Mouse (Mus musculus) CD4-positive, CD25-positive, alpha-beta regulatory T cell, adult 4 months (primary cell): Measurements from ENCODE around the gene Babam2. TPM values are rescaled to one million over a fixed set of nuclear protein-coding genes. Genes with fewer than 3 reads are reported as not detected.

ENCODE experiments used
- ATAC-seq: one replicate; pipeline ENCODE4 v1.8.0; 2017
- polyA plus RNA-seq, 2 experiments: library from polyadenylated mRNA; unstranded; fragments of 100-300 nt; shearing (Covaris generic); gene quantifications; one replicate each; pipeline ENCODE4 v1.2.1; 2017

Gene Babam2
- polyA plus RNA-seq, 2 experiments from 2014 or later: 104 to 119 TPM

DNA sequence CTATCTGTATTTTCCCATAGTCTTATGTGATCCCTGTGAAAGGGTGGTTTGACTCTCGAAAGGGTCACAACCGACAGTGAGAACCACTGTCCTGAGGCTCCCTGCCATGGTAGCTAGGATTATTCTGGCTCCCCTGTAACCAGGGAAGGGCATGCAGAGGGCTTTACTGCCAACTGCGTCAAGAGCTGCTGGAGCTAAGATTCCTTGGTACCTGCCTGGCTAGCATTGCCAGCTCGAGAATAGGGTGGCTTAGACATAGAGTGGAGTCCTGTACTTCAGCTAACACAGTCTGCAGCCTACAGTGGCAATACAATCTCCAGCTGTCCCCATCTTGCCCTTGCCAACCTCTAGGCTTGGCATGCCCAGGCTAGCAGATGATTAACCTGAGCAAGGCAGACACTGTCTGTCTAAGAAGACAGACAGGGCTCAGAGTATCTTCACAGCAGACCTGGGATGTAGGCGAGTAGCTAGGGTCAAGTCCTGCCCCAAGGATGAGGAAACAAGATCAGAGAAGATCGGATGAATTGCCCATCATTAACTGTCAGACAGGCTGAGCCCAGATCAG is 389.1 kb downstream of the Babam2 start:
- no peak for ATAC-seq

DNA sequence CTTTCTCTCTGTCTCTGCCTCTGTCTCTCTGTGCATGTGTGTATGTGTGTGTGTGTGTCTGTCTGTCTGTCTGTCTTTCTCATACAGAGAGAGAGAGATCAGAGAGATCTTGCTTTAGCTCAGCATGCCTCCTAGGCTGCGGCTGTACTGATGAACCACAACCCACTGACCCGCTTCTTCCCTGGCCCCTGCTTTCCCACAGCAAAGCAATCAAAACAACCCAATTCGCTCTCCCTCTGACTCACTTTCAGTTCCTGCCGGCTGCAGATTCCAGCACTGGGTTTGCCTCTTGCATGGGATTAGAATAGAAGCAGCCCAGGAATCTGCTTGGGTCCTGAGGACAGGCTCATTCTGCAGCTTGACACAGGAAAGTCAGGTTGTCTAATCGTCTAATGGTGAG is 392.0 kb downstream of the Babam2 start:
- no peak for ATAC-seq

DNA sequence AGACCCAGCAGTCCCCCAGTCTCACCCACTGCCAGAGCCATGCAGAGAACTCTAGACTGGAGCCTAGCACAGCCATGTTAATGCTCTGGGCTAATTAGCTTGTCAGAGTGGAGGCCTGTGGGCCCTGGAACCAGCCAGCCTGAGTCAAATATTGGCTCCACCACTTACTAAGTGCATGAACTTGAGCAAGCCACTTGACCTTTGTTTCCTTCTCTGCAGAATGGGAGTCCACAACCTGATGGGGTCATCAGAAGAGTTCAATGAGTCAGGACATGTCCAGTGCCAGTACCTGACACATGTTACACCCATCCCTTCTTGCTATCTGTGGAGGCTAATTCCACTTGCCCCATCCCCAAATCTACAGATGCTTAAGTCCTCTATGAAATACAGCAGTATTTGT is 394.8 kb downstream of the Babam2 start:
- ATAC-seq: no peak

DNA sequence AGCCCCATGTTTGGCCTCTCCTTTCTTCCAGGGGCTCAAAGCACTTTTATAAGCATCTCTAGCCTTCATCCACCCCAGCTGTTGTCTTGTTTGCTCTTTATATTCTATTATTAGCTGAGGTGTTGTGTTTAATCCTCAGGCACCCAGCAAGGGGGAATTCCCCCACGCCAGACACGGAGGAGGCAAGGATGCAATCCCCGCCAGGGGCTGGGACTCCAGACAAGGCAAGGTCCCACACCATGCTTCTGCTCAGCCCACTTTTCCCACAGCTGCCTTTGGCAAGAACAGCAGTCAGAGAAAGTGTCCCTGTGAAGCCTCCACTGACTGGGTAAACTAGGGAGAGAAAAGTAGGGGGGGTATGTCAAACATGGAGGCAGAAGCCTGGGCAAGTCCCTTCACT is 401.2 kb downstream of the Babam2 start:
- ATAC-seq: no peak

GRCm38 (mm10) chr5:32102484-32102883 is 405.0 kb downstream of the Babam2 start:
- no peak for ATAC-seq

DNA sequence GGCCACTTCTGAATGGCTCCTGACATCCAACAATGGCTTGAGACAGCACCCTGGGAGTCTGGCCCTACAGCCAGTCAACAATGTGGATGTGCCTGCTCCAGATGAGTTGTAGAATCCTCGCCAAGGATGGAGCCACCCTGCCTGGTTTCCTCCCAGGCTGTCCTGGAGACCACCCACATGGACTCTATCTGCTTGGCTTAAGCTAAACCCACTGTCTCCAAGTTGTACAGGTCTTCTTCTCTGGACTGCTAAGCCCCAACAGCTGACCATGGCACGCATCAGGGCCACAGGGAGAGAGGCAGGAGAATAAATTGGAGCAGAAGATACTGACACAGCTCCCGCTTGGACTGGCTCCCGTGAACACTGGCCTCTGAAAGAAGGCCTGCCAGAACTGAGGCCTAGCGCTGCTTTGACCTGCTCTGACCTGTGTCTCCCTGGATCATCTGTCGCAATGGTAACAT is 405.5 kb downstream of the Babam2 start:
- no peak for ATAC-seq

DNA sequence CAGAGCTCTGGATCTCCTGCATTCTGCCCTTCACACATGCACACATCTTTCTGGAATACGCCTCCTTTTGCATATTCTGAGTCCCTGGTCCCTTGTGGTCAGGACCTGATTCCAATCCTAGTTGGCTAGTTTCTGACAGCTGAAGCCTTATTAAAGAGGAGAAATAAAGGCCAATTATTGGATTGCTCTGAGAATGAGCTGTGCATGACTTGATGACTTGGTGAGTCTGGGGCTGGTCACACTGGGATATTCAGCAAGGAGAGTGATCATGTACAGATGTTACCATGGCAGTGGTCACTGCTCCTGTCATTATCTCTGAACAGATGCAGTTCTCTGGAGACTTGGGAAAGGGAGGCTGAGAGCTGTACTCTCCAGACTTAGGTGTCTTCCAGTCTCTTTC is 406.1 kb downstream of the Babam2 start:
- no peak for ATAC-seq

DNA sequence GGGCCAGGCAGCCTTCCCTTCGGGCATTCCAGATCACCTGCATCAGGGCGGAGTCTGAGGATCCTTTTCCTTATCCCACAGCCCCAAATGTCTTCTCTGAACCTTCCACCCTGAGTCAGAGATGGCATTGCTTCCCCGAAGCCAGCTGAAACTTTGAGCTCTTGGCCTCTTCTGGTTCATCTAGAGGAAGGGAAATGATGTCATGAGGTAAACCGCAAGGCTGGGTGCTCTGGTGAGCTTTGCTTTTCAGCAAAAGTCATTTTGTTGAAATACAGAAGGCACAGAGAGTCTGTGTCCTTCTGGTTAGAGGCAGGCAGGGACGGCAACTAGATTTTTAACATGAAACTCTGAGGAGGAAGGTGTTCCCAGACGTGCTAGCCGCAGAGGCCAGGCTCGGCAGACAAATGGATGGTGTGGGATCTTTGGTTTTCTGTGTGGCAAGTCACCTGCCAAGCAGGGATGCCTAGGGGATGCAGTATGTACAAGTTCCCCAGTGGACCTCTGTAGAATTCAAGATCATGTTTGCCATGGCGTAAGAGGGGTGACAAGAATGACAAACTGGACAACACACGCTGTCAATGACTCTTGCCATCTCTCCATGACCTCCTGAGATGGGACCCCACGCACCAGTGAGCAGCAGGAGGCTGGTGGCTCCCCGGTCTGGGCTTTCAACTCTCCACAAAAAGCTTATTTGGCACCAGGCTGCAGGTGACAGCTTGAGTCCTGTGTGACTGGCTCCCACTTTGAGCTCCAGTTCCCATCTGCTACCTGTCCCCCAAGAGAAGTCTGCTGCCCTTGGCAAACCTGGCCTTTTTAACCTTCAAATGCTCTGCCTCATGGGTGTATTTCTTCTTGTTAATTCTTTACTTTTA is 406.9 kb downstream of the Babam2 start:
- peak; percentile 99 for ATAC-seq

DNA sequence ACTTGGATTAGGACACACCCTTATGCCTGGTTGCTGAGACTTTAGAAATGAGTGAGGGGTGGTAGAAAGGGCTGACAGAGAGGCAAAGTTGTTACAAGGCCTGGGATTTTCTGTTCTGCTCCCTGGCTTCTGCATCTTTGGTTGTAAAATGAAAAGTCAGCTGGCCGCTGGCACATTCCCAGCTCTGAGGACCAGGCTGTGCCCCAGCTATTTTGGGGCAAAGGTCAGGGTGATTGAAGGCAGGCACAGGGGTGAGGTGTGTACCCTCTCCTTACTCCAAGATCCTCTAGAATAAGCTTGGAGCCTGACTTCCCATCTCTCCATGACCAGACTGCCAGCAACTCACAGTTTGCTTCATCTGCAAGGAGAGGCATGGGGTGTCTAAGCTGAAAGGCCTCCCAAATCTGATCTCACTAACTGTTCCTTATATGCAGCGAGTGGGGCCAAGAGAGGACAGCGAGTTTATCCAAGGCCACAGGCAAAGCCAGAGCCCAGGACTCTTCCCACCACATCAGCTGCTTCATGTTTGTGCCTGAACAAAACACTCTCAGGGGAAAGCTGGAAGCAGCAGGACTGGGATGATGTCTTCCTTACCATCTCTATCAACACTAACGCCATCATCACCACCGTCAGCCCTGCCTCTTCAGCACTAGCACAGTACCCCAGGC is 409.1 kb downstream of the Babam2 start:
- ATAC-seq: no peak

- ATAC-seq: no peak
These were observed 413.2 kb downstream of the Babam2 start for GRCm38 (mm10) chr5:32110651-32111050.

DNA sequence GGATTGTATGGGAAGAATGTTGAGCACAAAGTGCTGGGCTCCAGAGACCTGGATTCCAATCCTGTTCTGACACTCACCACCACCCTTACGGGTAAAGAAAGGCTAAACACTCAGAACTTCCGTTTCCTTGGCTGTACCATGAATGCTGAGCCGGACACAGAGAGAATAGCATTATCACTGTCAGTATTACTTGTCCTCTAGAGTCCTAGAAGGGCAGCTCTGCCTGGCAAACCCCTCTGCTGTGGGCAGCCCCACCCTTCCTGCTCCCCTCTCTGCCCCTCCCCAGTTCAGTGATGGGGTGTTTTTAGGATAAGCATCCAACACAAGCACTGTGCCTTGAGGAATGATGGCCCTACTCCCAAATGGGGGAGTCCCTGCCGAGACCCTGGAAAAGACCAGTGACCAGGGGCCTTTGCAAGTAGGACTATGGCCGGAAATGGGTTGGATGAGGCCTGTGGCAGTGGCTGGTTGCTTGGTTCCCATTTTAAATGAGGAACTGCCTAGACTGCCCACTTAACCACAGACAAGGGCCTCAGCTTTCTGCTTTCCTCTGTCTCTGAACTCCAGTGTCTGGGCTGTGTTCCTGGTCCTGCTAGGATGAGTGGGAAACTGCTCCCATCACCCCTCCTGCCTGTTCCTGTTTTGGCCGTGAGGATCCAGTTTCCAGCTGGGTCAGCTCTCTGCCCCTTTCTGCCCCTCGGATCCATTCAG is 414.9 kb downstream of the Babam2 start:
- no peak for ATAC-seq

GRCm38 (mm10) chr5:32120901-32121376 is 423.5 kb downstream of the Babam2 start:
- ATAC-seq: no peak

DNA sequence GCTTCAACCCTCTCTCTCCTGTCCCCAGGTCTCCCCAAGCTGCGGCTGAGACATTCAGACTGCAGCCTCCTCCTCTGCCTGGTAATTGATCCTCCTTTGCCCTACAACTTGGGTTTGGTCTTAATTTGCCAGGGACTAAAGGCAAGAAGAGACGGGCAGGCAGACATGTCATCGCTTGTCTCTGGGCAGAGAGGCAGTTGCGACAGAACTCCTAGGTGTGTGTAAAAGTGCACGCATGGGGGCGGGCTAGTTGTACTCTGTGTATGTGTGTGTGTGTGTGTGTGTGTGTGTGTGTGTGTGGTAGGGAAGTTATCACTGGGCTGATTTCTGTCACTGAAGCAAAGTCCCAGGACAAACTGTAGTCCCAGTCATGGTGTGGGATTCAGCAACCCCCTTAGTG is 424.5 kb downstream of the Babam2 start:
- no peak for ATAC-seq

DNA sequence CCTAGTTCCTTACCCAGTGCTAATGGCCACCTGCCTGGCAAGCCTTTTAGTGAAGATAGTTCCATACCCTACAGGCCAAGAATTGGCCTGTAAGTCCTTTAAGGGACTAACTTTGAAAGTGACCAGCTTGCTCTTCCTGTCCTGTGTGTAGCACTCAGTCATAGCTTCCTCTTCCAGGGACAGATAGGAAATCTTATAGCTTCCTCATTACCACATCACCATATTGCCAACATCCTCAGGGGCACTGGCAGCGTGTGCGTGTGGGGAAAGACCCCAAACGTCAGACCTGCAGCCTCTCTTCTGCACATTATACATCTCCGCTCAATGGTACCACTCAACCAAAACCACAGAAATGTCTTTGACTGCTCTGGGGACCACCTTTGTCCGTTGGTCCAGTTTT is 424.9 kb downstream of the Babam2 start:
- no peak for ATAC-seq

GRCm38 (mm10) chr5:32124957-32125356 is 427.5 kb downstream of the Babam2 start:
- ATAC-seq: no peak

GRCm38 (mm10) chr5:32127226-32127625 is 429.7 kb downstream of the Babam2 start:
- no peak for ATAC-seq

DNA sequence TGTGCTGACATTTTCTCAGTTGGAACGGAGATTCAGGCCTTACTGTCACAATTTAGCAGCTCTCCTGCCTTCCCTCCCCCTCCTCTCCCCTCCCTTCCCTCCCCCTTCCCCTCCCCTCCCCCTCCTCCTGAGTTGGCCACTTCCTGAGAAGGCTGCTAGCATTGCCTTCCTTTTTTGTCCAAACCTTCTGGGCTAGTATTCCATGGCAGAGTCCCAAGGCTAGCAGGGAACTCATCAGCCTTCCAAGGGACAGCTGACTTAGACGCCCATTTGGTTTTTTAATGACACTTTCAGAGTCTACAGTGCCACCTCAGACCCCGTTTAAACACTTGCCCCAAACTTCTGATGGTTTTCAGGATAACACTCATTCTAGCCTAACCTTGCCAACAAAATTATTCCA is 430.4 kb downstream of the Babam2 start:
- no peak for ATAC-seq

GRCm38 (mm10) chr5:32132971-32133501 is 435.6 kb downstream of the Babam2 start:
- ATAC-seq: peak; percentile 10

DNA sequence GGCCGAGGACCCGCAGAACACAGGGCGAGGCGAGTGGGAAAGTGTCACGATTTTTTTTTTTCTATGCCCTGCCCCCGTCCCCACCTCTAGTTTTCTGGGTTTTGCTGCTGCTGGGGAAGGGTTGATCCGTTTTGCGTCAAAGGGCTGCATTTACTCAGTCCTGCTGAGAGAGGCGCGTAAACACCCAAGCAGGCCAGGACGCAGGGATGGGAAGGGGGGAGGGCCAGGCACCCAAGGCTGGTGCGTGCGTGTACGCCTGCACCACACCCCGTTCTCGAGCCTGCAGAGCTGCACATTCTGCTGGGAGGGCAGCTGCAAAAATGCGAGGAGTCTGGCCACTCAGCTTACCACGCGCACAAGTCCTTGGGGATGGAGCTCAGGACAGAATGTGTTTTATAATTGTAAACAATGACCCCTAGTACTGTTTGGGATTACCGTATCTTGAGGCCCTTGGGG is 436.1 kb downstream of the Babam2 start:
- peak; percentile 12 for ATAC-seq

- ATAC-seq: no peak
These were observed 436.7 kb downstream of the Babam2 start for GRCm38 (mm10) chr5:32134051-32134732.
